Comparison of ENCODE assay signal across 11 mouse cellular contexts in the genomic region with DNA sequence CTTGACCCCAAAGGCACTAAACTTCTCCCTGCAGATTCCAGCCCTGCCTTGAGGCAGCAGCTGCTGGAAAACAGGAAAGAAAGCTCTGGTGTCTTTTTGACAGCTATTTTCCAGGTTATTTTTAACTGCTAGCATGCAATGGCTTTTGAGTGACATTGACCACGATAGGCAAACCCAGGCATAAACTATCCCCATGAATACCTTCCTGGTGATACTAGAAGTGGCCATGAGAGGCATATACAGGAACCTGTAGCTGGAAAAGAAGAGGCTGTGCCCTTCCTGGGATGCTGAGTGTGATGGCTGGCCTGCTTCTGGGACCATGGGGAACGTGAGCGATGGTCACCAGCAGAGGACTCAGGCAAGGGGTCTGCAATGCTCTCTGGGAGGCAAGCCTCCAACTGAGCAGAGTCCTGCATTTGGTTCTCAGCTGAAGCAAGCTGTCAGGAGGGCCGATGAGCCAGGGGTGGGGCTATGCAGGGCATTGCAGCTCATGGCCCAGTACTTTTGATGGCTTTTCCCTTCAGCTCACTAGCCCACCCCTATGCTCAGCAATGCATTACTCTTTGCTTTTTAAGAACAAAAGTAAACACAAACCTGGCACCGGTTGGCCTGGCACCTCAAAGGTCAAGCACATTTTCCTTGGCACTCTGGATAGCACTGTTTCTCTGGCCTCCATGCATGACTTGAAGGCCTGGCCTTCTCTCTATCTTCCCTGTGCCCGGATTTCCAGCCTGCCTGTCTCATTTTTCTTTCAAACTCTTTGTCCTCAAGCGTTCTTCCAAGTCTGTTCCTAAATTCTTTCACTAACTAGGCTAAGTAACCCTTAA. TPM values are rescaled to one million over a fixed set of nuclear protein-coding genes. Genes with fewer than 3 reads are reported as not detected.
A peak's percentile ranks its signal among the peaks of the same experiment; 100 is the strongest.
DNase-seq lines count a peak whose midpoint lies in the region; ATAC-seq lines count a peak whose summit lies in the region.
"Had no signal": no experiment of that assay in that cellular context is flagged by ENCODE, and none has a peak within 500 bp of the region (broad histone marks: within the 10 kb centered on the region; RNA-seq: fewer than 3 reads in every experiment).

No protein-coding gene starts in this region.

- 0 out of 2 replicates have a peak overlapping the region, but pooled peaks have one; percentile 28 for H3K9ac ChIP-seq in heart, embryonic 11.5 days (ENCODE audit: low read depth, low read length)
- H3K9ac ChIP-seq in kidney, embryonic 15.5 days, result no peak overlapping the region
- no peak overlapping the region for H3K9ac ChIP-seq in lung, embryonic 15.5 days
- H3K9ac ChIP-seq: midbrain, embryonic 12.5 days had no signal

- no peaks in the 10 kb centered on the region; the same call in 1 of the 2 replicates for H3K4me1 ChIP-seq in heart, embryonic 11.5 days (ENCODE audit: control insufficient read depth, insufficient read depth, low read length)
- peaks cover 30% of the 10 kb centered on the region for H3K4me1 ChIP-seq in megakaryocyte, embryonic 14.5 days
- H3K4me1 ChIP-seq in kidney, embryonic 15.5 days, result peaks cover 16% of the 10 kb centered on the region
- H3K4me1 ChIP-seq in lung, embryonic 15.5 days, result peaks cover 17% of the 10 kb centered on the region

- DNase-seq in heart, adult 18-20 months, result no peak
- DNase-seq in layer of hippocampus, adult 18-20 months (ENCODE audit: low spot score in 2 of 2), result no peak
- DNase-seq in cerebellum, postnatal 10 days, result no peak
- DNase-seq: cerebellum, postnatal 14 days; thymus, postnatal 25 days had no signal

- peaks cover 2% of the 10 kb centered on the region for H3K36me3 ChIP-seq in heart, embryonic 11.5 days (ENCODE audit: control insufficient read depth, insufficient read depth, low read length)
- peaks cover 26% of the 10 kb centered on the region for H3K36me3 ChIP-seq in megakaryocyte, embryonic 14.5 days (replicated peaks; ENCODE audit: low read length)
- H3K36me3 ChIP-seq in kidney, embryonic 15.5 days, result 0 out of 2 replicates have a peak, but pooled peaks cover 13% of the 10 kb centered on the region
- H3K36me3 ChIP-seq in lung, embryonic 15.5 days, result no peaks in the 10 kb centered on the region

- 59% methylated on average over 7 of the region's 7 CpGs for WGBS in heart, embryonic 11.5 days (ENCODE audit: insufficient replicate concordance)
- WGBS in kidney, embryonic 15.5 days, result 60% methylated on average over 7 of the region's 7 CpGs
- WGBS in lung, embryonic 15.5 days, result 49% methylated on average over 7 of the region's 7 CpGs

- H3K9me3 ChIP-seq in heart, embryonic 11.5 days (replicated peaks; ENCODE audit: control insufficient read depth, low read length), result no peaks in the 10 kb centered on the region
- no peaks in the 10 kb centered on the region for H3K9me3 ChIP-seq in megakaryocyte, embryonic 14.5 days
- H3K9me3 ChIP-seq in kidney, embryonic 15.5 days (replicated peaks), result no peaks in the 10 kb centered on the region
- H3K9me3 ChIP-seq in lung, embryonic 15.5 days, result no peaks in the 10 kb centered on the region
- H3K9me3 ChIP-seq: midbrain, embryonic 12.5 days had no signal

- H3K4me2 ChIP-seq in heart, embryonic 11.5 days, result no peak overlapping the region
- no peak overlapping the region for H3K4me2 ChIP-seq in kidney, embryonic 15.5 days
- no peak overlapping the region for H3K4me2 ChIP-seq in lung, embryonic 15.5 days
- H3K4me2 ChIP-seq: midbrain, embryonic 12.5 days had no signal

- H3K27ac ChIP-seq in heart, embryonic 11.5 days (ENCODE audit: low read depth, low read length), result peak overlapping the region; percentile 6
- H3K27ac ChIP-seq in kidney, embryonic 15.5 days, result peak overlapping the region; percentile 76
- H3K27ac ChIP-seq in lung, embryonic 15.5 days, result peak overlapping the region; percentile 61
- H3K27ac ChIP-seq: midbrain, embryonic 12.5 days had no signal

- ATAC-seq in heart, embryonic 11.5 days (replicated peaks; ENCODE audit: insufficient number of reproducible peaks, low FRiP score, low TSS enrichment), result no peak
- no peak for ATAC-seq in megakaryocyte, adult 5-6 weeks (ENCODE audit: poor library complexity, severe bottlenecking)
- 0 out of 2 replicates have a peak, but pooled peaks have one; percentile 31 for ATAC-seq in kidney, embryonic 15.5 days (replicated peaks; ENCODE audit: low FRiP score)
- ATAC-seq in lung, embryonic 15.5 days (ENCODE audit: borderline replicate concordance, extremely low read depth, low FRiP score, low TSS enrichment), result no peak

- H3K4me3 ChIP-seq in heart, embryonic 11.5 days (ENCODE audit: low read depth, low read length), result no peak overlapping the region
- peak overlapping the region; percentile 31 for H3K4me3 ChIP-seq in megakaryocyte, embryonic 14.5 days (replicated peaks)
- H3K4me3 ChIP-seq in kidney, embryonic 15.5 days (replicated peaks), result no peak overlapping the region
- H3K4me3 ChIP-seq in lung, embryonic 15.5 days, result no peak overlapping the region
- H3K4me3 ChIP-seq: midbrain, embryonic 12.5 days had no signal

- no peaks in the 10 kb centered on the region for H3K27me3 ChIP-seq in heart, embryonic 11.5 days (ENCODE audit: control insufficient read depth, insufficient read depth, low read length)
- no peaks in the 10 kb centered on the region for H3K27me3 ChIP-seq in megakaryocyte, embryonic 14.5 days (replicated peaks)
- H3K27me3 ChIP-seq in kidney, embryonic 15.5 days, result no peaks in the 10 kb centered on the region
- no peaks in the 10 kb centered on the region for H3K27me3 ChIP-seq in lung, embryonic 15.5 days

RNA-seq across cellular contexts. Expression of a gene that starts 27.9 kb away (rescaled TPM):
- 0.11 and 0.25 TPM in 2 replicates for polyA plus RNA-seq in heart, embryonic 11.5 days (2014; fragmentation: Nextera tagmentation; extraction: Ambion mirVana)
- total RNA-seq in heart, adult 18-20 months (2021), result under 1 TPM in 1 of 2 experiments, not detected in 1; 0.13 TPM
- 0.19 TPM in 1 of 2 replicates, not detected in the other for polyA plus RNA-seq in megakaryocyte, embryonic 14.5 days (2012; ENCODE audit: insufficient read depth, low replicate concordance)
- not detected in 2 replicates for total RNA-seq in megakaryocyte, adult 5-6 weeks (2015)
- total RNA-seq in megakaryocyte, adult 5-6 weeks (2017), result not detected in 2 replicates
- polyA plus RNA-seq in kidney, embryonic 15.5 days (2015; fragmentation: Nextera tagmentation; extraction: Ambion mirVana), result 0.73 TPM in 2 replicates
- 0.55 and 0.69 TPM in 2 replicates for polyA plus RNA-seq in lung, embryonic 15.5 days (2015; fragmentation: Nextera tagmentation; extraction: Ambion mirVana)
- not detected for total RNA-seq in layer of hippocampus, adult 18-20 months (2021)

RNA-seq across cellular contexts. Expression of a gene that starts 47.6 kb away (rescaled TPM):
- 6.1 and 7.3 TPM in 2 replicates for polyA plus RNA-seq in heart, embryonic 11.5 days (2014; fragmentation: Nextera tagmentation; extraction: Ambion mirVana)
- total RNA-seq in heart, adult 18-20 months (2021), result 1 to 10 TPM; 1.4 to 2.9 TPM
- polyA plus RNA-seq in megakaryocyte, embryonic 14.5 days (2012; ENCODE audit: insufficient read depth, low replicate concordance), result 1.4 and 2.4 TPM in 2 replicates
- 33.2 and 36.1 TPM in 2 replicates for total RNA-seq in megakaryocyte, adult 5-6 weeks (2015)
- 17.2 and 22.8 TPM in 2 replicates for total RNA-seq in megakaryocyte, adult 5-6 weeks (2017)
- 3.1 and 3.9 TPM in 2 replicates for polyA plus RNA-seq in kidney, embryonic 15.5 days (2015; fragmentation: Nextera tagmentation; extraction: Ambion mirVana)
- polyA plus RNA-seq in lung, embryonic 15.5 days (2015; fragmentation: Nextera tagmentation; extraction: Ambion mirVana), result 4.2 and 4.6 TPM in 2 replicates
- total RNA-seq in layer of hippocampus, adult 18-20 months (2021), result 1 to 10 TPM; 9.0 to 9.2 TPM

Comparison
In these comparisons a context has a peak if more than half of its experiments do, and no peak if none do; other contexts are left out.
1. H3K27ac ChIP-seq: peak in every context shown above with its lines; median percentile 76 in kidney, embryonic 15.5 days; 61 in lung, embryonic 15.5 days; 6 in heart, embryonic 11.5 days.